Mouse (Mus musculus) stomach, postnatal 0 days (tissue): Measurements from ENCODE around the gene Draxin.

Experiments
- CTCF ChIP-seq: IDR thresholded peaks from 2 replicates; pipeline ENCODE4 v1.5.1; 2016; ENCODE audit warnings: antibody characterized with exemption, low read depth, mild to moderate bottlenecking, moderate library complexity
- EP300 ChIP-seq: optimal IDR thresholded peaks from 2 replicates; pipeline ENCODE3; 2016; ENCODE audit warnings: antibody characterized with exemption

DNA sequence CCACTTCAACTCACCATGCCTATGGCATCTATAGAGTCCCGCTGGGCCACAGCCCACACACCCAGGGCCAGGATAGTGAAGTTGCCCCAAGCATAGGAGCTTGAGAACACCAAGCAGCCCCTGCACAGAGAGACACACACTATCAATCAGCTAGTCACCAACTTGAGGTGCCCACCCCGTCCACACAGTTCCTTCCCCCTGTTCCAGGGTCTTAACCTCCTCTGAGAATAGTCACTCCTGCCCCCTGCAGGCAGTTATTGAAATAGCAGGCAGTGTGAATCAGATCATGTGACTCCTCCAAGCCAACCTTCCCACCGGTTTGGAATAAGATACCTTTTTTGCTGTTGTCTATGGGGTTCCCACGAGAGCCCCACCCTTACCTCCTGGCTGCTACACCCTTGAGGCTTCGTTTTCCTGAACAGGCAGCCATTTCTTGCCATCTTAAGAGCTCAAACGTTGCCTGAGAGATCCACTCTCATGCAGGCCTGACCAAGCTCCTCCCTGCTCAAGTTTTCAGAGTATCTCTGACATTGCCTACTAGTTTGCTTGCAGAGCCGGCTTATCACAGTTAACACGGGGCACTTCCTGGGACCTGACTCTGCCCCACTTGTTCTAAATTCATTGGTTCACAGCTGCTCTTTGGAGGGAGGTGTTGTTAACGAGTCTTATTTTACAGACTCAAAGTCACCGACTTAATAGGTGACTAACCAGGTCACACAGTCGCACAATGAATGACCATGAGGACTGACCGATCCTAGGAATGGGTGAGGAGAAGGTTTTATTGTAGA, 48.0 kb downstream of the Draxin start:
- no peak for TF ChIP-seq EP300
- TF ChIP-seq CTCF, result peak; percentile 81
